Mouse (Mus musculus) cortical plate, adult 2 months (tissue): Measurements from ENCODE around the gene Cd164l2. TPM values are rescaled to one million over a fixed set of nuclear protein-coding genes. Genes with fewer than 3 reads are reported as not detected.
A peak's percentile ranks its signal among the peaks of the same experiment; 100 is the strongest.

Experiments used
- H3K27ac ChIP-seq: fragments of 200-500 bp; 2 replicates; pipeline ENCODE4 v1.5.1; 2012; ENCODE audit warnings: low read length, control low read depth, inconsistent platforms; ENCODE audit not compliant: insufficient read depth
- H3K4me1 ChIP-seq: fragments of 200-500 bp; 2 replicates; pipeline ENCODE4 v1.6.1; 2011; ENCODE audit warnings: low read length; ENCODE audit not compliant: control insufficient read depth, insufficient read depth
- H3K4me3 ChIP-seq: fragments of 200-500 bp; 2 replicates; pipeline ENCODE4 v1.5.1; 2011; ENCODE audit warnings: mild to moderate bottlenecking, low read length, control low read depth; ENCODE audit not compliant: insufficient read depth
- CTCF ChIP-seq: fragments of 200-500 bp; IDR thresholded peaks from 2 replicates; pipeline ENCODE4 v1.5.1; 2011; ENCODE audit warnings: mild to moderate bottlenecking, control low read depth, low read length; ENCODE audit not compliant: insufficient read depth; ENCODE audit errors: extremely low read depth
- POLR2A ChIP-seq: fragments of 200-500 bp; IDR thresholded peaks from 2 replicates; pipeline ENCODE4 v1.6.1; 2011; ENCODE audit warnings: mild to moderate bottlenecking, low read length, control low read depth; ENCODE audit not compliant: insufficient read depth; ENCODE audit errors: extremely low read depth
- polyA plus RNA-seq: library from polyadenylated mRNA; depleted of rRNA; stranded (reverse); fragments of >200 nt; gene quantifications from 2 replicates; pipeline ENCODE4 v1.2.3, GENCODE M21; 2012

Cd164l2 gene
- polyA plus RNA-seq, 1 experiment: 11.9 TPM

- no peak for TF ChIP-seq POLR2A
- no peak for TF ChIP-seq CTCF
- H3K27ac ChIP-seq: no peak overlapping the region
- peaks cover 6% of the 10 kb centered on the region; the same call in 1 of the 2 replicates for H3K4me1 ChIP-seq
- no peak overlapping the region for H3K4me3 ChIP-seq
Measured at GRCm38 (mm10) chr4:133202254-133202653, 9.7 kb upstream of the Cd164l2 start.

GRCm38 (mm10) chr4:133203591-133203990 is 8.3 kb upstream of the Cd164l2 start:
- no peak for TF ChIP-seq POLR2A
- TF ChIP-seq CTCF: no peak
- Histone ChIP-seq H3K4me3 (no peak overlapping the region), H3K27ac (no peak overlapping the region), H3K4me1 (peaks cover 6% of the 10 kb centered on the region; the same call in 1 of the 2 replicates)

GRCm38 (mm10) chr4:133204379-133204778 is 7.6 kb upstream of the Cd164l2 start:
- no peak overlapping the region for H3K4me3 ChIP-seq
- H3K27ac ChIP-seq: no peak overlapping the region
- H3K4me1 ChIP-seq: peaks cover 6% of the 10 kb centered on the region; the same call in 1 of the 2 replicates
- TF ChIP-seq CTCF (no peak), POLR2A (no peak)

GRCm38 (mm10) chr4:133209366-133209765 is 2.6 kb upstream of the Cd164l2 start:
- Histone ChIP-seq H3K4me1 (no peaks in the 10 kb centered on the region; the same call in 1 of the 2 replicates), H3K4me3 (no peak overlapping the region), H3K27ac (no peak overlapping the region)
- TF ChIP-seq POLR2A (no peak), CTCF (peak; percentile 83)

GRCm38 (mm10) chr4:133210023-133210787 is 1.7 kb upstream of the Cd164l2 start:
- no peaks in the 10 kb centered on the region; the same call in 1 of the 2 replicates for H3K4me1 ChIP-seq
- TF ChIP-seq POLR2A (no peak), CTCF (no peak)
- H3K27ac ChIP-seq: no peak overlapping the region
- no peak overlapping the region for H3K4me3 ChIP-seq

GRCm38 (mm10) chr4:133210788-133211390 is 1.0 kb upstream of the Cd164l2 start:
- Histone ChIP-seq H3K27ac (no peak overlapping the region), H3K4me1 (no peaks in the 10 kb centered on the region; the same call in 1 of the 2 replicates), H3K4me3 (no peak overlapping the region)
- TF ChIP-seq POLR2A (no peak), CTCF (no peak)

GRCm38 (mm10) chr4:133212562-133213267 is 784 bp downstream of the Cd164l2 start:
- no peak for TF ChIP-seq POLR2A
- no peak for TF ChIP-seq CTCF
- peak overlapping the region; percentile 45 for H3K4me3 ChIP-seq
- H3K4me1 ChIP-seq: no peaks in the 10 kb centered on the region; the same call in 1 of the 2 replicates
- H3K27ac ChIP-seq: no peak overlapping the region

GRCm38 (mm10) chr4:133213268-133213590 is 1.3 kb downstream of the Cd164l2 start:
- Histone ChIP-seq H3K4me1 (no peaks in the 10 kb centered on the region; the same call in 1 of the 2 replicates), H3K27ac (no peak overlapping the region), H3K4me3 (peak overlapping the region; percentile 45)
- no peak for TF ChIP-seq POLR2A

GRCm38 (mm10) chr4:133213661-133214060 is 1.7 kb downstream of the Cd164l2 start:
- Histone ChIP-seq H3K27ac (0 out of 2 replicates have a peak overlapping the region, but pooled peaks have one; percentile 13), H3K4me1 (no peaks in the 10 kb centered on the region; the same call in 1 of the 2 replicates), H3K4me3 (peak overlapping the region; percentile 45; the same call in 1 of the 2 replicates)
- TF ChIP-seq POLR2A: no peak
- TF ChIP-seq CTCF: no peak

- Histone ChIP-seq H3K27ac (no peak overlapping the region), H3K4me3 (no peak overlapping the region), H3K4me1 (peaks cover 2% of the 10 kb centered on the region; the same call in 1 of the 2 replicates)
- TF ChIP-seq POLR2A: no peak
- TF ChIP-seq CTCF: peak; percentile 86
Measured at GRCm38 (mm10) chr4:133217641-133218040, 5.7 kb downstream of the Cd164l2 start.

- Histone ChIP-seq H3K4me3 (no peak overlapping the region), H3K4me1 (peaks cover 2% of the 10 kb centered on the region; the same call in 1 of the 2 replicates), H3K27ac (no peak overlapping the region)
- TF ChIP-seq POLR2A: no peak
- no peak for TF ChIP-seq CTCF
Measured at GRCm38 (mm10) chr4:133218745-133219144, 6.8 kb downstream of the Cd164l2 start.
